Mouse (Mus musculus) bone marrow, adult 2 months (tissue): ENCODE measurements around the gene Cyth1.

ENCODE experiments used
- CTCF ChIP-seq: fragments of 200-500 bp; IDR thresholded peaks from 2 replicates; pipeline ENCODE4 v1.5.1; 2011; ENCODE audit warnings: low read length, control low read depth; ENCODE audit not compliant: control insufficient read depth, insufficient read depth
- POLR2A ChIP-seq: fragments of 200-500 bp; IDR thresholded peaks from 2 replicates; pipeline ENCODE4 v1.6.1; 2011; ENCODE audit warnings: low read depth, mild to moderate bottlenecking, control low read depth, low read length, borderline replicate concordance; ENCODE audit not compliant: control insufficient read depth

- no peak for TF ChIP-seq CTCF
- TF ChIP-seq POLR2A = no peak
These were observed 39.6 kb downstream of the Cyth1 start for GRCm38 (mm10) chr11:118208672-118209272.
